Mouse (Mus musculus) midbrain, embryonic 15.5 days (tissue): ENCODE measurements around the gene Zzef1. TPM values are rescaled to one million over a fixed set of nuclear protein-coding genes. Genes with fewer than 3 reads are reported as not detected.

Source experiments
- ATAC-seq: fragments of 200-750 bp; cut with Nextera tagmentation; replicated peaks from 2 replicates; pipeline ENCODE4 v1.8.0; 2017; ENCODE audit warnings: moderate TSS enrichment
- H3K27ac ChIP-seq: fragments of 300-500 bp; sonication (generic); 2 replicates; pipeline ENCODE4 v1.5.1; 2015; ENCODE audit warnings: mild to moderate bottlenecking, inconsistent platforms
- H3K27me3 ChIP-seq: fragments of 300-500 bp; sonication (generic); replicated peaks from 2 replicates; pipeline ENCODE4 v1.6.1; 2015; ENCODE audit warnings: inconsistent platforms
- H3K36me3 ChIP-seq: fragments of 300-500 bp; sonication (generic); replicated peaks from 2 replicates; pipeline ENCODE4 v1.6.1; 2015; ENCODE audit warnings: inconsistent platforms
- H3K4me1 ChIP-seq: fragments of 300-500 bp; sonication (generic); 2 replicates; pipeline ENCODE4 v1.6.1; 2015; ENCODE audit warnings: inconsistent platforms
- H3K4me2 ChIP-seq: fragments of 300-500 bp; sonication (generic); 2 replicates; pipeline ENCODE4 v1.6.1; 2015; ENCODE audit warnings: inconsistent platforms, mild to moderate bottlenecking, moderate library complexity
- H3K4me3 ChIP-seq: fragments of 300-500 bp; sonication (generic); 2 replicates; pipeline ENCODE4 v1.5.1; 2015; ENCODE audit warnings: mild to moderate bottlenecking, inconsistent platforms
- H3K9ac ChIP-seq: fragments of 300-500 bp; sonication (generic); 2 replicates; pipeline ENCODE4 v1.6.1; 2015; ENCODE audit warnings: mild to moderate bottlenecking, inconsistent platforms
- H3K9me3 ChIP-seq: fragments of 300-500 bp; sonication (generic); 2 replicates; pipeline ENCODE4 v1.6.1; 2016; ENCODE audit warnings: inconsistent platforms
- WGBS: fragments of 180-500 bp; shearing (Covaris S2); methylation state at CpG from one replicate; pipeline ENCODE4 v1.1.7; 2015; ENCODE audit warnings: mixed read lengths; 5-methylcytosine and 5-hydroxymethylcytosine counted together
- polyA plus RNA-seq: library from polyadenylated mRNA; unstranded; fragments of >200 nt; fragmentation: Nextera tagmentation; extraction: Ambion mirVana; gene quantifications from 2 replicates; pipeline ENCODE4 v1.2.1, GENCODE M21; 2015

Gene Zzef1
- polyA plus RNA-seq, 1 experiment from 2014 or later: 15.8 TPM

- Histone ChIP-seq H3K27ac (no peak overlapping the region), H3K27me3 (no peaks in the 10 kb centered on the region)
These were observed 17.7 kb downstream of the Zzef1 start for GRCm38 (mm10) chr11:72813687-72814086.

GRCm38 (mm10) chr11:72814188-72814587, 18.2 kb downstream of the Zzef1 start:
- no peak for ATAC-seq
- H3K9me3 ChIP-seq: no peaks in the 10 kb centered on the region
- H3K9ac ChIP-seq: no peak overlapping the region
- H3K4me3 ChIP-seq: no peak overlapping the region
- H3K27ac ChIP-seq: no peak overlapping the region
- WGBS: 76% methylated on average over 2 of the region's 2 CpGs
- 0 out of 2 replicates have a peak, but pooled peaks cover 5% of the 10 kb centered on the region for H3K36me3 ChIP-seq
- no peak overlapping the region for H3K4me2 ChIP-seq
- no peaks in the 10 kb centered on the region for H3K4me1 ChIP-seq
- H3K27me3 ChIP-seq: no peaks in the 10 kb centered on the region

More at GRCm38 (mm10) chr11:72813687-72814086, 17.7 kb downstream of the Zzef1 start:
- no peak for ATAC-seq
- Histone ChIP-seq H3K9me3 (no peaks in the 10 kb centered on the region), H3K9ac (no peak overlapping the region), H3K4me1 (no peaks in the 10 kb centered on the region), H3K4me2 (no peak overlapping the region), H3K36me3 (no peaks in the 10 kb centered on the region), H3K4me3 (no peak overlapping the region)
- 91% methylated on average over 5 of the region's 5 CpGs for WGBS

- no peak for ATAC-seq
- Histone ChIP-seq H3K4me3 (no peak overlapping the region), H3K4me2 (no peak overlapping the region), H3K36me3 (peaks cover 12% of the 10 kb centered on the region), H3K27me3 (no peaks in the 10 kb centered on the region), H3K27ac (no peak overlapping the region), H3K4me1 (no peaks in the 10 kb centered on the region), H3K9me3 (no peaks in the 10 kb centered on the region), H3K9ac (no peak overlapping the region)
- WGBS: 90% methylated on average over 1 of the region's 1 CpGs
These were observed 20.8 kb downstream of the Zzef1 start for GRCm38 (mm10) chr11:72816859-72817258.

GRCm38 (mm10) chr11:72818067-72818466, 22.0 kb downstream of the Zzef1 start:
- no peak overlapping the region for H3K27ac ChIP-seq
- WGBS: 90% methylated on average over 7 of the region's 7 CpGs
- ATAC-seq: no peak

GRCm38 (mm10) chr11:72821041-72821440, 25.0 kb downstream of the Zzef1 start:
- no peak overlapping the region for H3K27ac ChIP-seq
- H3K9me3 ChIP-seq: no peaks in the 10 kb centered on the region
- no peaks in the 10 kb centered on the region for H3K4me1 ChIP-seq
- peaks cover 29% of the 10 kb centered on the region for H3K36me3 ChIP-seq
- H3K4me3 ChIP-seq: no peak overlapping the region
- H3K9ac ChIP-seq: no peak overlapping the region
- ATAC-seq: no peak
- 92% methylated on average over 7 of the region's 7 CpGs for WGBS
- H3K27me3 ChIP-seq: no peaks in the 10 kb centered on the region
- no peak overlapping the region for H3K4me2 ChIP-seq

More at GRCm38 (mm10) chr11:72818067-72818466, 22.0 kb downstream of the Zzef1 start:
- Histone ChIP-seq H3K4me1 (no peaks in the 10 kb centered on the region), H3K9ac (no peak overlapping the region), H3K4me3 (no peak overlapping the region), H3K4me2 (no peak overlapping the region), H3K9me3 (no peaks in the 10 kb centered on the region), H3K27me3 (no peaks in the 10 kb centered on the region), H3K36me3 (peaks cover 17% of the 10 kb centered on the region)

GRCm38 (mm10) chr11:72829869-72830268, 33.8 kb downstream of the Zzef1 start:
- WGBS: 93% methylated on average over 3 of the region's 3 CpGs
- no peak overlapping the region for H3K9ac ChIP-seq
- no peaks in the 10 kb centered on the region for H3K27me3 ChIP-seq
- ATAC-seq: no peak
- no peak overlapping the region for H3K4me2 ChIP-seq
- no peaks in the 10 kb centered on the region for H3K9me3 ChIP-seq
- no peaks in the 10 kb centered on the region for H3K4me1 ChIP-seq
- H3K27ac ChIP-seq: no peak overlapping the region
- H3K4me3 ChIP-seq: no peak overlapping the region
- H3K36me3 ChIP-seq: peaks cover 62% of the 10 kb centered on the region

GRCm38 (mm10) chr11:72842731-72843130, 46.7 kb downstream of the Zzef1 start:
- H3K9me3 ChIP-seq: no peaks in the 10 kb centered on the region
- no peaks in the 10 kb centered on the region for H3K27me3 ChIP-seq
- no peak overlapping the region for H3K9ac ChIP-seq
- H3K36me3 ChIP-seq: peaks cover 27% of the 10 kb centered on the region; the same call in 1 of the 2 replicates
- ATAC-seq: no peak
- 85% methylated on average over 3 of the region's 3 CpGs for WGBS
- no peak overlapping the region for H3K4me3 ChIP-seq
- no peak overlapping the region for H3K27ac ChIP-seq
- H3K4me1 ChIP-seq: no peaks in the 10 kb centered on the region
- H3K4me2 ChIP-seq: no peak overlapping the region

- Histone ChIP-seq H3K4me1 (no peaks in the 10 kb centered on the region), H3K27me3 (no peaks in the 10 kb centered on the region), H3K4me3 (no peak overlapping the region), H3K27ac (no peak overlapping the region), H3K9me3 (no peaks in the 10 kb centered on the region), H3K36me3 (peaks cover 27% of the 10 kb centered on the region; the same call in 1 of the 2 replicates), H3K4me2 (no peak overlapping the region), H3K9ac (no peak overlapping the region)
- no peak for ATAC-seq
These were observed 47.5 kb downstream of the Zzef1 start for GRCm38 (mm10) chr11:72843576-72843975.

- WGBS: 97% methylated on average over 2 of the region's 2 CpGs
- Histone ChIP-seq H3K9ac (no peak overlapping the region), H3K4me3 (no peak overlapping the region), H3K9me3 (no peaks in the 10 kb centered on the region), H3K4me1 (no peaks in the 10 kb centered on the region), H3K27me3 (no peaks in the 10 kb centered on the region), H3K4me2 (no peak overlapping the region), H3K27ac (no peak overlapping the region), H3K36me3 (peaks cover 36% of the 10 kb centered on the region)
- ATAC-seq: no peak
These were observed 49.5 kb downstream of the Zzef1 start for GRCm38 (mm10) chr11:72845526-72845925.

- ATAC-seq: no peak
- Histone ChIP-seq H3K9ac (no peak overlapping the region), H3K9me3 (no peaks in the 10 kb centered on the region), H3K36me3 (peaks cover 45% of the 10 kb centered on the region), H3K4me3 (no peak overlapping the region), H3K27ac (no peak overlapping the region), H3K4me2 (no peak overlapping the region), H3K4me1 (no peaks in the 10 kb centered on the region), H3K27me3 (no peaks in the 10 kb centered on the region)
These were observed 50.7 kb downstream of the Zzef1 start for GRCm38 (mm10) chr11:72846685-72847084.

GRCm38 (mm10) chr11:72847831-72848628, 52.0 kb downstream of the Zzef1 start:
- ATAC-seq: no peak
- H3K9me3 ChIP-seq: no peaks in the 10 kb centered on the region
- H3K4me2 ChIP-seq: no peak overlapping the region
- no peak overlapping the region for H3K27ac ChIP-seq
- no peak overlapping the region for H3K4me3 ChIP-seq
- no peaks in the 10 kb centered on the region for H3K4me1 ChIP-seq
- peaks cover 54% of the 10 kb centered on the region for H3K36me3 ChIP-seq
- WGBS: 96% methylated on average over 1 of the region's 1 CpGs
- H3K27me3 ChIP-seq: no peaks in the 10 kb centered on the region
- no peak overlapping the region for H3K9ac ChIP-seq

GRCm38 (mm10) chr11:72850419-72851131, 54.5 kb downstream of the Zzef1 start:
- H3K27me3 ChIP-seq: no peaks in the 10 kb centered on the region
- 72% methylated on average over 9 of the region's 9 CpGs for WGBS
- H3K36me3 ChIP-seq: peaks cover 46% of the 10 kb centered on the region
- no peaks in the 10 kb centered on the region for H3K9me3 ChIP-seq
- no peak overlapping the region for H3K27ac ChIP-seq
- no peak overlapping the region for H3K4me2 ChIP-seq
- no peaks in the 10 kb centered on the region for H3K4me1 ChIP-seq
- no peak for ATAC-seq
- no peak overlapping the region for H3K9ac ChIP-seq
- H3K4me3 ChIP-seq: no peak overlapping the region
